Mouse (Mus musculus): ENCODE results near the gene Hoxa6. TPM values are rescaled to one million over a fixed set of nuclear protein-coding genes. Genes with fewer than 3 reads are reported as not detected.

The Hoxa6 gene
- total RNA-seq, 4 experiments from 2014 or later: not detected

GRCm38 (mm10) chr6:52165441-52166370, 42.8 kb downstream of the Hoxa6 start:
- DNase-seq (ENCODE audit: low spot score in 2 of 2): no peak

- DNase-seq (ENCODE audit: low spot score in 2 of 2): no peak
Measured at GRCm38 (mm10) chr6:52164626-52165440, 43.7 kb downstream of the Hoxa6 start, which contains the start of gene Hoxa2. Gene Hoxa2, minus strand, starts transcription at chr6:52164831.

- no peak for DNase-seq (ENCODE audit: low spot score in 2 of 2)
Measured at GRCm38 (mm10) chr6:52164051-52164625, 44.4 kb downstream of the Hoxa6 start.

GRCm38 (mm10) chr6:52163366-52164031, 45.0 kb downstream of the Hoxa6 start:
- DNase-seq (ENCODE audit: low spot score in 2 of 2): no peak

- DNase-seq (ENCODE audit: low spot score in 2 of 2): no peak
Measured at GRCm38 (mm10) chr6:52162611-52163365, 45.7 kb downstream of the Hoxa6 start.

- no peak for DNase-seq (ENCODE audit: low spot score in 2 of 2)
Measured at GRCm38 (mm10) chr6:52162093-52162380, 46.5 kb downstream of the Hoxa6 start.

GRCm38 (mm10) chr6:52161336-52162092, 47.0 kb downstream of the Hoxa6 start:
- no peak for DNase-seq (ENCODE audit: low spot score in 2 of 2)

GRCm38 (mm10) chr6:52160511-52161335, 47.8 kb downstream of the Hoxa6 start:
- no peak for DNase-seq (ENCODE audit: low spot score in 2 of 2)

- DNase-seq (ENCODE audit: low spot score in 2 of 2): no peak
Measured at GRCm38 (mm10) chr6:52159979-52160378, 48.5 kb downstream of the Hoxa6 start.

GRCm38 (mm10) chr6:52159164-52159761, 49.3 kb downstream of the Hoxa6 start:
- DNase-seq (ENCODE audit: low spot score in 2 of 2): no peak

- DNase-seq (ENCODE audit: low spot score in 2 of 2): no peak
Measured at GRCm38 (mm10) chr6:52158276-52159051, 50.1 kb downstream of the Hoxa6 start, which contains the start of gene Hoxa1. Gene Hoxa1, minus strand, starts transcription at chr6:52158317.

GRCm38 (mm10) chr6:52157466-52158275, 50.9 kb downstream of the Hoxa6 start:
- DNase-seq (ENCODE audit: low spot score in 2 of 2): no peak

- DNase-seq (ENCODE audit: low spot score in 2 of 2): no peak
Measured at GRCm38 (mm10) chr6:52156551-52157200, 51.8 kb downstream of the Hoxa6 start.

Measured in layer of hippocampus, adult 8-10 months (tissue).